Mouse (Mus musculus) hematopoietic stem cell, adult 5-6 weeks (primary cell): ENCODE results near the gene Sppl2b. TPM values are rescaled to one million over a fixed set of nuclear protein-coding genes. Genes with fewer than 3 reads are reported as not detected.

Experiments
- ATAC-seq, 2 experiments: fragments of 125-278 bp in 1 of 2; replicated peaks in 1 of 2; 2 replicates each; pipeline ENCODE4 v1.8.0; 2016 to 2017; ENCODE audit warnings: inconsistent platforms in 2 of 2, mild to moderate bottlenecking in 2 of 2, moderate number of reproducible peaks in 2 of 2, low read depth in 1 of 2, moderate TSS enrichment in 1 of 2; ENCODE audit not compliant: low FRiP score in 2 of 2, poor library complexity in 2 of 2, severe bottlenecking in 2 of 2, insufficient read depth in 1 of 2, low TSS enrichment in 1 of 2
- total RNA-seq: library from RNA; stranded (forward); fragments of 172-1452, 232-1000 nt; gene quantifications from 2 replicates; pipeline ENCODE4 v1.2.3, GENCODE M21; 2017

Sppl2b gene
- total RNA-seq, 1 experiment from 2014 or later: 30.1 TPM

GRCm38 (mm10) chr10:80874035-80874434 lies 19.0 kb downstream of the Sppl2b start:
- no peak for ATAC-seq

GRCm38 (mm10) chr10:80876028-80876427 lies 21.0 kb downstream of the Sppl2b start:
- ATAC-seq: peak in 1 of 2 experiments; percentile 43; a peak in 2 of 4 replicates

- ATAC-seq: no peak
Observed at GRCm38 (mm10) chr10:80876594-80876993, 21.5 kb downstream of the Sppl2b start.

DNA sequence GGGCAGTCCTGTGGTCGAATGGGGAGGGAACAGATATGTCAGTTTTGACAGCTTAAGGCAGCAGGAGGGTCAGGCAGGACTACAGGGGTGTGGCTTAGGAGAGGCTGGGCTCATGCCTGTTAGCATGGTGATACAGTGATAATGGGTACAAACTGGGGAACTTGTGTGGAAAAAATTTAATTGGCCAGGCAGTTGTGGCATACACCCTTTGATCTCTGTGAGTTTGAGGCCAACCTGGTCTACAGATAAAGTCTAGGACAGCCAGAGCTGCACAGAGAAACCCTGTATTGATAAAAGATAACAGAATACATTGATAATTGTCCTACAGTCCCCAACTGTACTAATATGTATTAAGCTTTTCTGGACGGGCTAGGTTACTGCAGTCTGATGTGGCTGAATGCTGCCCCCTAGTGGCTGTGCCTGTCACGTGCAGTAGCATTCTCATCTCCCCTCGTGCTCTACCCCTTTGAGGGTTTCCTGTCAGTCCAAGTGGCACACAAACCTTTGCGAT lies 25.1 kb downstream of the Sppl2b start:
- peak; percentile 65 to 68; a peak in 3 of 4 replicates for ATAC-seq

DNA sequence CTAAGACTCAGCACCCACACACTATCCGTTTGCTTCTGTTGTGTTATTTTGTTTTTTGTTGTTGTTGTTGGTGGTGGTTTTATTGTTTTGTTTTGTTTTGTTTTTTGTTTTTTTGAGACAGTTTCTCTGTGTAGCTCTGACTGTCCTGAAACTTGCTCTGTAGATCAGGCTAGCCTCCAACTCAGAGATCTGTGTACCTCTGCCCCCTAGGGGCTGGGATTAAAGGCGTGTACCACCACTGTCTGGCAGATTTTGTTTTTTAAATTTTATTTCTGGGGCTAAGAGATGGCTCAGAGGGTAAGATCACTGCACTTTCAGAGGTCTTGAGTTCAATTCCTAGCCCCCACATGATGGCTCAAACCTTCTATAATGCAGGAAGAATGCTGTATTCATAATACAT lies 25.8 kb downstream of the Sppl2b start:
- ATAC-seq: no peak

GRCm38 (mm10) chr10:80881301-80881700 lies 26.2 kb downstream of the Sppl2b start:
- peak in 1 of 2 experiments; percentile 46; a peak in 1 of 4 replicates for ATAC-seq

- no peak; a peak in 1 of 4 replicates for ATAC-seq
Observed at GRCm38 (mm10) chr10:80887181-80887580, 32.1 kb downstream of the Sppl2b start.

- no peak for ATAC-seq
Observed at GRCm38 (mm10) chr10:80895100-80895499, 40.0 kb downstream of the Sppl2b start.

GRCm38 (mm10) chr10:80895697-80896096 lies 40.6 kb downstream of the Sppl2b start:
- ATAC-seq: no peak

DNA sequence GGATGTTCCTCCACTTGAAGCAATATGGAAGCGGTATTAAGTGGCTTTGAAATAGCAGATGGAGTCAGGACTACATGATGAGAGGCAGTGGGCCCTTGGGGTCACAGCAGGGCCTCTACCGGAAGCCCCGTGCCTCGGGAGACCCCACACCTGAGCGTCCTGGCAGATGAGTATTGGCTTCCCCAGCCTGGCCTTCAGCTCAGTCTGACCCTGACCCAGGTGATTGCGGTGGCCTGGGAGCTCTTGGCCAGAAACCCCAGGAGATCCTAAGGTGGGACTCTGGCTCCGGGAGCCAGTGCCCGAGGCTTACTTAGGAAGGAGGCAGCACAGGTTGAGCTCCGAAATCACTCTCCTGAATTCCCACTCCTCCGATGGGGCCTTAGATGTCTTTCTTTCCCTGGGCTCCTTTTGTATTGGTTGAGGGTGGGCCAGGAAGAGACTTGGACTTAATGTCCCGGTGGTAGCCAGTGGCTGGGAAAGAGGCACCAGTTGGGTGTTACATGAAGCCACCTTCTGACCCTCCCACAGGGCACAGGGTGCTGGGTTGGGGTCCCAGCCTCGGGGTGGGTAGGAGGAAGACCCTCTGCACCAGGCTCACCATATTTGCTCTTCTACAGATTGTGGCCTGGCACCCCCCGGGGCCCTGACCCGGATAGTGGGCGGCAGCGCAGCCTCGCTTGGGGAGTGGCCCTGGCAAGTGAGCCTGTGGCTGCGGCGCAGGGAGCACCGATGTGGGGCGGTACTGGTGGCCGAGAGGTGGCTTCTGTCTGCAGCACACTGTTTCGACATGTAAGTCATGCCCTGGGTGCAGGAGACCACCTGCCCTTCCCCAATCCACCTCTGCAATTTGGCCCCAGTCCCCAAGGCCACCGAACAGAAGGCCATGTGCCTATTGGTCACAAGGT lies 41.8 kb downstream of the Sppl2b start:
- ATAC-seq: no peak

DNA sequence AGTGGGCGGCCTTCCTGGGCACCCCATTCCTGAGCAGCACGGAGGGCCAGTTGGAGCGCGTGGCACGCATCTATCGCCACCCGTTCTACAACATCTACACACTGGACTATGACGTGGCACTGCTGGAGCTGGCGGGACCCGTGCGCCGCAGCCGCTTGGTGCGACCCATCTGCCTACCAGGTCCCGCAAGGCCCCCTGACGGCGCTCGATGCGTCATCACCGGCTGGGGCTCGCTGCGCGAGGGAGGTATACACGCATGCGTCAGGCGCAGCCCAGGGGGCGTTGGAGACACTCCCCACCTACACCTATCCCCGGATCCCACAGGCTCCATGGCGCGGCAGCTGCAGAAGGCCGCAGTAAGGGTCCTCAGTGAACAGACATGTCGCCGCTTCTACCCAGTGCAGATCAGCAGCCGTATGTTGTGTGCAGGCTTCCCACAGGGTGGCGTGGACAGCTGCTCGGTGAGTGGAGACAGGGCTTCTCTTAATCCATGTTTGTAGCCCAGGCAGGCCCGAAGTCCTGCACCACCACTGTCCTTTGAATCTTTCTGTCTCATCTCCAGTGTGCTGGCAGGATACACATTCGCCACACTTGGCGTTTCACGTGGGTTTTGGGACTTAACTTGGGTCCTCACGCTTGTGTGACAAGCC lies 42.9 kb downstream of the Sppl2b start:
- ATAC-seq: no peak

DNA sequence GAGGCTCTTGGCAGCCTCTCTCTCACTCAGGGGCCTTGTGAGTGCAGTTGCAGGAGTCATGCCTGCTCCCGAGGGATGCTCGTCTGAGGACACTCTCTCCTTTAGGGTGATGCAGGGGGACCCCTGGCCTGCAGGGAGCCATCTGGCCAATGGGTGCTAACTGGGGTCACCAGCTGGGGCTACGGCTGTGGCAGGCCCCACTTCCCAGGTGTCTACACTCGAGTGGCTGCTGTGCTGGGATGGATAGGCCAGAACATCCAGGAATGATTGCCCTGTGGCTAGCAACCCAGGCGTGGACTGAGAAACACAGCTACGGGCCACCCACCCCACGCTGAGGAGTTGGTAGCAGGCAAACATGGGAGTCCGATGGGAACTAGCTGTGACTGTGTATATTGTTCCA lies 44.0 kb downstream of the Sppl2b start:
- no peak for ATAC-seq

- no peak for ATAC-seq
Observed at GRCm38 (mm10) chr10:80899591-80900317, 44.7 kb downstream of the Sppl2b start.

DNA sequence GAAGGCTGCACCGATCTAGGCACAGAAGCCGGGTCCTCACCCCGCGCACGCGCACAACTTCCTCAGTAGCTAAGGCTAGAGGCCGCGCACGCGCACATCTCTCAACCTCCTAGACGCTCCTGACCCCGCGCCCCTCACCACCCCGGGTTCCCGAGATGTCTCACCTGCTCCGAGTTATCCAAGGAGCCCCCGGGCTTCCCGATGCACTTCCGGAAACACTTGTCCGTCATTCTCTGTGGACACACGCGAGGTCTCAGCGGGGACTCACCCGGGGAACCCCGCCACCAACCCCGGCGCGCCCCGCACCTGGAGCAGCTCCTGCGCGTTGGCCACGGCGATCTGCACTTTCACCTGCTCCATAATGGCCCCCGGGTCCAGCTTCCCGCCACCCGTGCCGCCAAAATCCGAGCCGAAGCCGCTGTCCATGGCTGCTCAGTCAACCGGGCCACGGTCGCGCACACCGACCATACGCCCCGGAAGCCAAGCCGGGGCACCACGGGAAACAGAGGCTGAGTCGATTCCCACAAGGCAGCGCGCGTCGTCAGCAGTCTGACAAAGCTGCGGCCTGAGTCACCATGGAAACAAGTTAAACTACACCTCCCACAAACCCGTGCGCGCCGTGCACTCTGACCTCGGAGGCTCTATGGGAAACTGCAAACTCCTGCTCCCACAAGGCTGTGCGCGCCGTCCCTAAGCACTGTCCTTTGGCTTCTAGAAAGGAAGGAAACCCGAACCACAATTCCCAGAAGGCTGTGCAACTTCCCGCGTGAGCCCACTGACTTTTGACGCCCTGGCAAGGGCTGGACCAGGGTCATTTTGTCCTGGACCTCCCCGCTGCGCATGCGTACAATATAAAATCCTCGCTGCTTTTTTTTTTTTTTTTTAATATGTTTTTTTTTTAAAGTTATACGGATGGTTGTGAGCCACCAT lies 45.5 kb downstream of the Sppl2b start, which contains the start of gene Timm13:
Gene Timm13, minus strand, starts transcription at position 652 of the 930 bp plus-strand sequence.
- peak; percentile 94 to 96 for ATAC-seq

DNA sequence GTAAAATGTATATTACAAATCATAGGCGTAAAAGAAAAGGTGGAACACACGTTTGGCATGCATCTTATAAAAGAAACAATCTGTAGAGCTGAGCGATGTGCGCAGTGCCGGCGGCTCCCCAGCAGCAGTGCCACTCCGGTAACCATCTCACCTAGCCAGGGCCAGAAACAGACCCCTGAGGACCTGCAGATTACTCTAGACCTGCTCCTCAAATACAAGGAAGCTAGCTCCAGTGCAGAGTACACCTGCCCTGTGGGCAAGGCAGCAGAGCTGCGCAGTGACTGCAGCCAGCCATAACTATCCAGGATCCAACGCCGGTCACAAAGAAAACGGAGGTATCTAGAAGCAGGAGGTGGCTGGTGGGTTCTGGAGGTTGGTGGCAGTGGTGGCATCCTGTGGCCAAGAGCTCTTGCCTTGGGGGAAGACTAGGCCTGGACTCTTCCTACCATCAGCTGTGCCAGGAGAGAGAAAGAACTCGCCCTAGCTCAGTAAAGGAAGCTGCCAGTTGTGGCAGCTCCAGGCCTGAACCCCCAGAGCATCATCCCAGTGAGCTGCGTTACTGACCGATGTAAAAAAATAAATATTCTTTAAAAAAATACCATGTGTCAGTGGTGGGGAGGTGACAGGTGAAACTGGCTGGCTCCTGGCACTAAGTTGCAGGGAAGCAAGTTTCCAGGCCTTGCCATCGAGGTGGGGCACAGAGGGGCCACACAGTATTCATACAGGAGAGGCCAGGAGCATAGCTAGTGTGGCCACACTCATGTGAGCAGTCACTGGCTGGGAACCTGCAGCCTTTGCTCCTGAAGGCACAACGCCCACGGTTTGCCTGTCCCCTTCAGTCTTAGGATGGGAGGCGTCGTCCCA lies 46.6 kb downstream of the Sppl2b start:
- ATAC-seq: no peak
